ENCODE assay signal across 8 mouse cellular contexts in the genomic region with DNA sequence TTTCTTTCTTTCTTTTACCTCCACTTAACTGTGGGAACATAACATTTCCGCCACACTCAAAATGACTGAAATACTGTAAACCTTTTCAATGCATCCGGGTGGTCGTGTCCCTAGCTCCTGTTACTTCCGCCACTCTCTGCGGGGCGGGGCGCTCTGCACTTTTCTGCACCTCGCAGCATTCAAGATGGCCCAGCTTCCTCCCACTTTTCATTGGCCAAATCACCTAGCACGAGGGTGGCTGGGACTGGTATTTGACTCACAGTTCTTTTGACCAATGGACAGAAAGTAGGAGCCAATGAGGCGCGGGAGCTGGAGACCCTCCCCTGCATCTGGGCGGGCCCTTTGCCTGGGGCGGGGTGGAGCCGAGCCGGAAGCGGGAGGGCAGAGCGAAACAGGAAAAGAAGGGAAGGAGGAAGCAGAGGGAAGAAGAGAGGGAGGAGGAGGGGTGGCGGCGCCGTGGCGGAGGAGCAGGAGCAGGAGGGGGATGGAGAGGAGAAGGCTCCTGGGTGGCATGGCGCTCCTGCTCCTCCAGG. TPM values are rescaled to one million over a fixed set of nuclear protein-coding genes. Genes with fewer than 3 reads are reported as not detected.
DNase-seq lines count a peak whose midpoint lies in the region; ATAC-seq and TF ChIP-seq lines count a peak whose summit lies in the region.

TSS of gene Wbp1l (plus strand) at position 365 of the 533 bp plus-strand sequence.

- no peaks in the 10 kb centered on the region for H3K27me3 ChIP-seq in megakaryocyte, embryonic 14.5 days (replicated peaks)

- no peak for TF ChIP-seq CTCF in cortical plate, adult 2 months (IDR thresholded peaks at IDR 0.05; ENCODE audit: extremely low read depth, insufficient read depth, low read length)

- no peak within 1 kb of the TSS for H3K27ac ChIP-seq in cortical plate, adult 2 months (ENCODE audit: insufficient read depth, low read length)

- H3K4me1 ChIP-seq in cortical plate, adult 2 months (ENCODE audit: control insufficient read depth, insufficient read depth, low read length): peaks cover 1% of the 10 kb centered on the region; the same call in 1 of the 2 replicates
- H3K4me1 ChIP-seq in megakaryocyte, embryonic 14.5 days: peaks cover 65% of the 10 kb centered on the region

- H3K9me3 ChIP-seq in megakaryocyte, embryonic 14.5 days: no peaks in the 10 kb centered on the region

- peak; percentile 99 for ATAC-seq in activated CD4-positive, CD25-positive, alpha-beta regulatory T cell, adult 4 months

- peak; percentile 95 to 97 for DNase-seq in gastrocnemius, adult 8-10 months (ENCODE audit: low spot score in 2 of 2)
- peak; percentile 96 for DNase-seq in hindlimb bud, embryonic 11.5 days (ENCODE audit: extremely low spot score, low read depth, low spot score)
- DNase-seq in left cerebral cortex, adult 8-10 months (ENCODE audit: low spot score in 2 of 2): peak; percentile 88 to 99
- DNase-seq in right cerebral cortex, postnatal 10 days (ENCODE audit: low spot score in 2 of 2): peak; percentile 99 to 100
- peak; percentile 90 for DNase-seq in urinary bladder, postnatal 25 days (ENCODE audit: low spot score)

- peak; percentile 56; the same call in 1 of the 2 replicates for TF ChIP-seq POLR2A in cortical plate, adult 2 months (IDR thresholded peaks at IDR 0.05; ENCODE audit: extremely low read depth, insufficient read depth, low read length)

- H3K4me3 ChIP-seq in cortical plate, adult 2 months (ENCODE audit: insufficient read depth, low read length): peak within 1 kb of the TSS; percentile 82
- peak within 1 kb of the TSS; percentile 92 for H3K4me3 ChIP-seq in megakaryocyte, embryonic 14.5 days (replicated peaks)

- peaks cover 36% of the 10 kb centered on the region for H3K36me3 ChIP-seq in megakaryocyte, embryonic 14.5 days (replicated peaks; ENCODE audit: low read length)

RNA-seq across cellular contexts. Expression of gene Wbp1l, which starts in this region (rescaled TPM):
- 10 to 100 TPM; 19.7 to 20.0 TPM for polyA plus RNA-seq in activated CD4-positive, CD25-positive, alpha-beta regulatory T cell, adult 4 months (2017; shearing (Covaris generic))
- polyA plus RNA-seq in cortical plate, adult 2 months (2012; rRNA removed): 24.3 and 26.6 TPM in 2 replicates
- total RNA-seq in gastrocnemius, adult 8-10 months (2022): 100 to 1,000 TPM in 1 of 4 experiments, 10 to 100 TPM in 3; 56.9 to 103 (median 59.7) TPM
- 10 to 100 TPM; 32.7 to 41.5 (median 38.5) TPM for total RNA-seq in left cerebral cortex, adult 8-10 months (2022)
- polyA plus RNA-seq in megakaryocyte, embryonic 14.5 days (2012; ENCODE audit: insufficient read depth, low replicate concordance): 43.5 and 51.0 TPM in 2 replicates
